Mouse (Mus musculus) limb, embryonic 14.5 days (tissue): ENCODE data around the gene E2f7. TPM values are rescaled to one million over a fixed set of nuclear protein-coding genes. Genes with fewer than 3 reads are reported as not detected.
A peak's percentile ranks its signal among the peaks of the same experiment; 100 is the strongest.
"Not testable (repeated sequence)": the region's sequence is repeated elsewhere in the genome, so short reads cannot be mapped to it uniquely, and the experiment has no call there.

ENCODE experiments used
- ATAC-seq: fragments of 200-750 bp; cut with Nextera tagmentation; 2 replicates; pipeline ENCODE4 v1.8.0; 2017; ENCODE audit warnings: low read depth, moderate number of reproducible peaks, moderate TSS enrichment; ENCODE audit not compliant: low FRiP score
- DNase-seq: peaks from one replicate; pipeline ENCODE4 v3.0.0-alpha.2; 2015; ENCODE audit warnings: low spot score
- H3K27ac ChIP-seq: fragments of 300-500 bp; sonication (generic); replicated peaks from 2 replicates; pipeline ENCODE4 v1.5.1; 2014; ENCODE audit warnings: low read depth, mild to moderate bottlenecking, low read length, moderate library complexity, mixed read lengths
- H3K27me3 ChIP-seq: fragments of 300-500 bp; sonication (generic); 2 replicates; pipeline ENCODE4 v1.6.1; 2014; ENCODE audit warnings: low read length, mixed read lengths; ENCODE audit not compliant: control insufficient read depth, insufficient read depth
- H3K36me3 ChIP-seq: fragments of 300-500 bp; sonication (generic); 2 replicates; pipeline ENCODE4 v1.6.1; 2014; ENCODE audit warnings: mild to moderate bottlenecking, low read length, moderate library complexity, mixed read lengths; ENCODE audit not compliant: control insufficient read depth, insufficient read depth
- H3K4me1 ChIP-seq: fragments of 300-500 bp; sonication (generic); 2 replicates; pipeline ENCODE4 v1.6.1; 2014; ENCODE audit warnings: antibody characterized with exemption, low read length, mixed read lengths; ENCODE audit not compliant: control insufficient read depth, insufficient read depth
- H3K4me2 ChIP-seq: fragments of 300-500 bp; sonication (generic); replicated peaks from 2 replicates; pipeline ENCODE4 v1.6.1; 2014; ENCODE audit warnings: low read depth, mild to moderate bottlenecking, low read length, moderate library complexity; ENCODE audit not compliant: severe bottlenecking
- H3K4me3 ChIP-seq: fragments of 300-500 bp; sonication (generic); replicated peaks from 2 replicates; pipeline ENCODE4 v1.5.1; 2014; ENCODE audit warnings: low read length
- H3K9ac ChIP-seq: fragments of 300-500 bp; sonication (generic); 2 replicates; pipeline ENCODE4 v1.6.1; 2014; ENCODE audit warnings: mild to moderate bottlenecking, low read depth, low read length, moderate library complexity; ENCODE audit not compliant: severe bottlenecking
- H3K9me3 ChIP-seq: fragments of 300-500 bp; sonication (generic); 2 replicates; pipeline ENCODE4 v1.6.1; 2016; ENCODE audit warnings: low read length; ENCODE audit not compliant: control insufficient read depth
- POLR2A ChIP-seq: fragments of 200-500 bp; IDR thresholded peaks from 2 replicates; pipeline ENCODE4 v1.8.0; 2012; ENCODE audit warnings: inconsistent platforms, mild to moderate bottlenecking, moderate library complexity, borderline replicate concordance; ENCODE audit not compliant: insufficient read depth, insufficient read length; ENCODE audit errors: extremely low read depth
- WGBS: fragments of 180-500 bp; shearing (Covaris S2); extraction: QIAGEN DNeasy Blood & Tissue Kit; methylation state at CpG from one replicate; pipeline ENCODE4 v1.1.7; 2014; 5-methylcytosine and 5-hydroxymethylcytosine counted together
- polyA plus RNA-seq, 2 experiments: library from polyadenylated mRNA; depleted of rRNA in 1 of 2; stranded (reverse) in 1 of 2; unstranded in 1 of 2; fragments of >200 nt; fragmentation: Nextera tagmentation in 1 of 2; extraction: Ambion mirVana in 1 of 2; gene quantifications; 2 replicates each; pipeline versions ENCODE4 v1.2.1 to v1.2.3; 2012 to 2014

Gene E2f7
- polyA plus RNA-seq, 2 experiments, result 8.4 to 17.2 TPM

DNA sequence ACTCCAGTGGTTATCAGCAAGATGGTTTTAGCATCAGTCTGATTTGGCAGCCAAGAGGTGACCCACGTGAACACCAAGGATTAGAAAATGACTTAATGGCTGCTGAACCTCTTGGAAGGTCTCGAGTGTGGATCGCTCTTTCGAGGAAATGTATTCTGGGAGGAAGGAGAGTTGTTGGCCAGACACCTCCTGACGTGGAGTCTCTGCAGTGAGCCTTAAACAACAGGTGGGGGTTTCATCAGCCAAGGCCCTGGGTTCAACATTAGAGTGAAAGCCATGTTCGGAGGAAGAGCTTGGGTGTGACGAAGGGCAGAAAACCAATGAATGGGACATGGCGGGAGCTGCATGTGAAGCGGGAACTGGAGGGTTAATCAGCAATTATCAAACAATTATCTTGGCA is 3.8 kb downstream of the E2f7 start:
- no peak for ATAC-seq

GRCm38 (mm10) chr10:110749510-110750305 is 4.5 kb downstream of the E2f7 start:
- no peak for TF ChIP-seq POLR2A
- H3K27ac ChIP-seq, result no peak overlapping the region
- H3K9me3 ChIP-seq, result no peaks in the 10 kb centered on the region
- no peak overlapping the region for H3K4me3 ChIP-seq
- no peak overlapping the region for H3K9ac ChIP-seq
- no peak for ATAC-seq
- H3K36me3 ChIP-seq, result peaks cover 37% of the 10 kb centered on the region
- 96% methylated on average over 9 of the region's 9 CpGs for WGBS
- no peaks in the 10 kb centered on the region for H3K27me3 ChIP-seq
- H3K4me2 ChIP-seq, result no peak overlapping the region
- DNase-seq, result no peak
- peaks cover 13% of the 10 kb centered on the region for H3K4me1 ChIP-seq

More for the DNA sequence above, 3.8 kb downstream of the E2f7 start:
- no peak for DNase-seq
- Histone ChIP-seq H3K4me2 (no peak overlapping the region), H3K9ac (no peak overlapping the region), H3K9me3 (no peaks in the 10 kb centered on the region), H3K27me3 (no peaks in the 10 kb centered on the region), H3K4me1 (peaks cover 16% of the 10 kb centered on the region), H3K4me3 (no peak overlapping the region), H3K36me3 (peaks cover 32% of the 10 kb centered on the region), H3K27ac (no peak overlapping the region)
- TF ChIP-seq POLR2A, result no peak
- WGBS, result 91% methylated on average over 9 of the region's 9 CpGs

DNA sequence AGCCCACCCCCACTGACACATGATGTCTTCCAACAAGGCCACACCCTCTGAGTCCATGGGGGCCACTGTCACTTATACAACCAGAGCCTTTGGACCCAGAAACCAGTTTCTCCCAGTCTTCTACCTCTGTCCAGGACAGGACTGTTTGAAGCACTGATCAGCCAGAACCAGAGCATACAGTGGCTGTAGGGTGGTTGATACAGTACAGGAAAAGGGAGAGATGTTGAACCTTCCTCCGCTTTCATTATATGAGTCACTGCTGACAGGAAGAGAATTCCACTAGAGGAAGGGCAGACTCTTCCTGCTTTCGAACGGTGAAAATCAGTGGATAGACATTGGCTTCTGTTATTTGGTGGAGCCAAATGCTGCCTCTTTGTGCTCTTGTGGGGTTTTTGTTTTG is 7.6 kb downstream of the E2f7 start:
- H3K36me3 ChIP-seq, result peaks cover 61% of the 10 kb centered on the region
- H3K4me3 ChIP-seq, result no peak overlapping the region
- ATAC-seq, result no peak
- no peak for TF ChIP-seq POLR2A
- 93% methylated on average over 3 of the region's 3 CpGs for WGBS
- H3K9me3 ChIP-seq, result no peaks in the 10 kb centered on the region
- no peak overlapping the region for H3K27ac ChIP-seq
- no peak overlapping the region for H3K4me2 ChIP-seq
- no peaks in the 10 kb centered on the region for H3K4me1 ChIP-seq
- no peaks in the 10 kb centered on the region for H3K27me3 ChIP-seq
- no peak overlapping the region for H3K9ac ChIP-seq
- DNase-seq, result no peak

- Histone ChIP-seq H3K9ac (no peak overlapping the region), H3K4me1 (no peaks in the 10 kb centered on the region), H3K36me3 (peaks cover 56% of the 10 kb centered on the region), H3K4me3 (no peak overlapping the region), H3K9me3 (no peaks in the 10 kb centered on the region), H3K4me2 (no peak overlapping the region), H3K27me3 (no peaks in the 10 kb centered on the region), H3K27ac (no peak overlapping the region)
- no peak for DNase-seq
- ATAC-seq, result no peak
- 97% methylated on average over 10 of the region's 10 CpGs for WGBS
- TF ChIP-seq POLR2A, result no peak
Measured at GRCm38 (mm10) chr10:110755556-110755955, 10.3 kb downstream of the E2f7 start.

DNA sequence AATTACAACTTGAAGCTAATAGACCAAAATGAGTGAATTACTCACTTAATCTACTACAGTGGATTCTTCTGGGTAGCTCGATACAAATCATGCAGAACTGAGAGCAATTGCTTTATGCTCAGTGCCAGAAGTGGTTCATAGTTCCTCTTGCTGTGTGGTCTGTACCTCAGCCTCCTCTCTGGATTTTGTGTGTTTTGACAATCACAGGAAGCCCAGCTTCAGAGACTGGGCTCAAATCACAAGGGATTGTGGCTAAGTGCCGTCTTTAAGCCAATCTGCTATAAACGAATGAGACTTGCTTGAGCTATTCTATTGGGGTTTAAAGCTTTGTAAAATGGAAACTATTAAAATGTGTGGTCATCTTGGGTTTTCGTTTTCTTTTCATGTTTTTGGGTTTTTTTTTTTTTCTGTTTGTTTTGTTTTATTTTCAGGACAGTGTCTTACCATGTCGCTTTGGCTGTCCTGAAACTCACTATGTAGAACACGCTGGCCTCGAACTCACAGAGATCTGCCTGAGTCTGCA is 11.1 kb downstream of the E2f7 start:
- peaks cover 56% of the 10 kb centered on the region for H3K36me3 ChIP-seq
- 88% methylated on average over 7 of the region's 7 CpGs for WGBS
- no peaks in the 10 kb centered on the region for H3K4me1 ChIP-seq
- ATAC-seq (no peak), DNase-seq (no peak)
- TF ChIP-seq POLR2A, result no peak
- H3K4me3 ChIP-seq, result no peak overlapping the region
- no peak overlapping the region for H3K9ac ChIP-seq
- no peaks in the 10 kb centered on the region for H3K9me3 ChIP-seq
- no peaks in the 10 kb centered on the region for H3K27me3 ChIP-seq
- H3K27ac ChIP-seq, result no peak overlapping the region
- H3K4me2 ChIP-seq, result no peak overlapping the region

GRCm38 (mm10) chr10:110760552-110760951 is 15.3 kb downstream of the E2f7 start:
- ATAC-seq, result peak; percentile 66

More at GRCm38 (mm10) chr10:110760552-110760951, 15.3 kb downstream of the E2f7 start:
- H3K27me3 ChIP-seq, H3K4me3 ChIP-seq, H3K9me3 ChIP-seq, H3K4me2 ChIP-seq, H3K9ac ChIP-seq, H3K4me1 ChIP-seq, H3K27ac ChIP-seq: not testable (repeated sequence)
- H3K36me3 ChIP-seq, result peaks cover 70% of the 10 kb centered on the region
- peak; percentile 58 for DNase-seq
- WGBS, result 56% methylated on average over 7 of the region's 12 CpGs
